Mouse (Mus musculus): ENCODE measurements around the gene Necap2. TPM values are rescaled to one million over a fixed set of nuclear protein-coding genes. Genes with fewer than 3 reads are reported as not detected.

Gene Necap2
- polyA plus RNA-seq, 1 experiment from 2014 or later, result 79.8 TPM

- Histone ChIP-seq H3K27me3 (ENCODE audit: control insufficient read depth, insufficient read depth, low read length) (no peaks in the 10 kb centered on the region), H3K9ac (ENCODE audit: low read depth, low read length) (peak overlapping the region; percentile 13; the same call in 1 of the 2 replicates), H3K4me3 (ENCODE audit: low read length) (peak overlapping the region; percentile 0; the same call in 1 of the 2 replicates), H3K4me1 (ENCODE audit: control insufficient read depth, insufficient read depth, low read length) (peaks cover 50% of the 10 kb centered on the region), H3K4me2 (replicated peaks; ENCODE audit: low read depth, low read length) (peak overlapping the region; percentile 26), H3K9me3 (ENCODE audit: control insufficient read depth, low read length) (no peaks in the 10 kb centered on the region), H3K36me3 (ENCODE audit: control insufficient read depth, insufficient read depth, low read length) (peaks cover 2% of the 10 kb centered on the region; the same call in 1 of the 2 replicates), H3K27ac (ENCODE audit: low read depth, low read length) (peak overlapping the region; percentile 90)
- 20% methylated on average over 17 of the region's 17 CpGs for WGBS
- peak; percentile 87 for ATAC-seq (ENCODE audit: low FRiP score, low TSS enrichment)
Measured at GRCm38 (mm10) chr4:141053568-141054161, 24.5 kb downstream of the Necap2 start.

GRCm38 (mm10) chr4:141053138-141053537 lies 25.0 kb downstream of the Necap2 start:
- no peak; the same call in 1 of the 2 replicates for ATAC-seq (ENCODE audit: low FRiP score, low TSS enrichment)

GRCm38 (mm10) chr4:141052442-141052841 lies 25.7 kb downstream of the Necap2 start:
- Histone ChIP-seq H3K27me3 (ENCODE audit: control insufficient read depth, insufficient read depth, low read length) (no peaks in the 10 kb centered on the region), H3K27ac (ENCODE audit: low read depth, low read length) (peak overlapping the region; percentile 90), H3K9me3 (ENCODE audit: control insufficient read depth, low read length) (no peaks in the 10 kb centered on the region), H3K4me3 (ENCODE audit: low read length) (no peak overlapping the region; the same call in 1 of the 2 replicates), H3K4me2 (replicated peaks; ENCODE audit: low read depth, low read length) (peak overlapping the region; percentile 26; the same call in 1 of the 2 replicates), H3K36me3 (ENCODE audit: control insufficient read depth, insufficient read depth, low read length) (peaks cover 2% of the 10 kb centered on the region; the same call in 1 of the 2 replicates), H3K9ac (ENCODE audit: low read depth, low read length) (peak overlapping the region; percentile 12; the same call in 1 of the 2 replicates), H3K4me1 (ENCODE audit: control insufficient read depth, insufficient read depth, low read length) (peaks cover 48% of the 10 kb centered on the region)
- no peak for ATAC-seq (ENCODE audit: low FRiP score, low TSS enrichment)
- WGBS, result 90% methylated on average over 12 of the region's 12 CpGs

More at GRCm38 (mm10) chr4:141053138-141053537, 25.0 kb downstream of the Necap2 start:
- WGBS, result 36% methylated on average over 8 of the region's 8 CpGs
- Histone ChIP-seq H3K27ac (ENCODE audit: low read depth, low read length) (peak overlapping the region; percentile 90), H3K27me3 (ENCODE audit: control insufficient read depth, insufficient read depth, low read length) (no peaks in the 10 kb centered on the region), H3K4me2 (replicated peaks; ENCODE audit: low read depth, low read length) (peak overlapping the region; percentile 26), H3K9me3 (ENCODE audit: control insufficient read depth, low read length) (no peaks in the 10 kb centered on the region), H3K4me1 (ENCODE audit: control insufficient read depth, insufficient read depth, low read length) (peaks cover 47% of the 10 kb centered on the region), H3K4me3 (ENCODE audit: low read length) (peak overlapping the region; percentile 0; the same call in 1 of the 2 replicates), H3K36me3 (ENCODE audit: control insufficient read depth, insufficient read depth, low read length) (peaks cover 2% of the 10 kb centered on the region; the same call in 1 of the 2 replicates), H3K9ac (ENCODE audit: low read depth, low read length) (peak overlapping the region; percentile 13; the same call in 1 of the 2 replicates)

- 0 out of 2 replicates have a peak, but pooled peaks have one; percentile 14 for ATAC-seq (ENCODE audit: low FRiP score, low TSS enrichment)
- no peaks in the 10 kb centered on the region for H3K27me3 ChIP-seq (ENCODE audit: control insufficient read depth, insufficient read depth, low read length)
- WGBS, result 18% methylated on average over 4 of the region's 4 CpGs
- peak overlapping the region; percentile 3; the same call in 1 of the 2 replicates for H3K27ac ChIP-seq (ENCODE audit: low read depth, low read length)
- H3K9ac ChIP-seq (ENCODE audit: low read depth, low read length), result no peak overlapping the region
- peaks cover 12% of the 10 kb centered on the region for H3K36me3 ChIP-seq (ENCODE audit: control insufficient read depth, insufficient read depth, low read length)
- H3K9me3 ChIP-seq (ENCODE audit: control insufficient read depth, low read length), result no peaks in the 10 kb centered on the region
- peaks cover 57% of the 10 kb centered on the region for H3K4me1 ChIP-seq (ENCODE audit: control insufficient read depth, insufficient read depth, low read length)
- no peak overlapping the region for H3K4me2 ChIP-seq (replicated peaks; ENCODE audit: low read depth, low read length)
- no peak overlapping the region for H3K4me3 ChIP-seq (ENCODE audit: low read length)
Measured at GRCm38 (mm10) chr4:141049476-141049835, 28.7 kb downstream of the Necap2 start.

GRCm38 (mm10) chr4:141048810-141049475 lies 29.2 kb downstream of the Necap2 start:
- Histone ChIP-seq H3K9ac (ENCODE audit: low read depth, low read length) (peak overlapping the region; percentile 7; the same call in 1 of the 2 replicates), H3K4me1 (ENCODE audit: control insufficient read depth, insufficient read depth, low read length) (peaks cover 53% of the 10 kb centered on the region), H3K27ac (ENCODE audit: low read depth, low read length) (no peak overlapping the region), H3K27me3 (ENCODE audit: control insufficient read depth, insufficient read depth, low read length) (no peaks in the 10 kb centered on the region), H3K4me3 (ENCODE audit: low read length) (no peak overlapping the region), H3K36me3 (ENCODE audit: control insufficient read depth, insufficient read depth, low read length) (peaks cover 12% of the 10 kb centered on the region), H3K4me2 (replicated peaks; ENCODE audit: low read depth, low read length) (no peak overlapping the region), H3K9me3 (ENCODE audit: control insufficient read depth, low read length) (no peaks in the 10 kb centered on the region)
- 68% methylated on average over 17 of the region's 17 CpGs for WGBS
- ATAC-seq (ENCODE audit: low FRiP score, low TSS enrichment), result no peak

- Histone ChIP-seq H3K9ac (ENCODE audit: low read depth, low read length) (no peak overlapping the region), H3K27ac (ENCODE audit: low read depth, low read length) (peak overlapping the region; percentile 43; the same call in 1 of the 2 replicates), H3K9me3 (ENCODE audit: control insufficient read depth, low read length) (no peaks in the 10 kb centered on the region), H3K4me1 (ENCODE audit: control insufficient read depth, insufficient read depth, low read length) (peaks cover 22% of the 10 kb centered on the region; the same call in 1 of the 2 replicates), H3K4me3 (ENCODE audit: low read length) (no peak overlapping the region), H3K4me2 (replicated peaks; ENCODE audit: low read depth, low read length) (no peak overlapping the region), H3K27me3 (ENCODE audit: control insufficient read depth, insufficient read depth, low read length) (no peaks in the 10 kb centered on the region), H3K36me3 (ENCODE audit: control insufficient read depth, insufficient read depth, low read length) (peaks cover 17% of the 10 kb centered on the region)
- WGBS, result 10% methylated on average over 8 of the region's 8 CpGs
- ATAC-seq (ENCODE audit: low FRiP score, low TSS enrichment), result peak; percentile 45; the same call in 1 of the 2 replicates
Measured at GRCm38 (mm10) chr4:141044816-141045215, 33.3 kb downstream of the Necap2 start.

- no peak overlapping the region for H3K4me3 ChIP-seq (ENCODE audit: low read length)
- H3K9me3 ChIP-seq (ENCODE audit: control insufficient read depth, low read length), result no peaks in the 10 kb centered on the region
- no peak overlapping the region for H3K27ac ChIP-seq (ENCODE audit: low read depth, low read length)
- H3K27me3 ChIP-seq (ENCODE audit: control insufficient read depth, insufficient read depth, low read length), result no peaks in the 10 kb centered on the region
- H3K4me1 ChIP-seq (ENCODE audit: control insufficient read depth, insufficient read depth, low read length), result no peaks in the 10 kb centered on the region
- peaks cover 42% of the 10 kb centered on the region for H3K36me3 ChIP-seq (ENCODE audit: control insufficient read depth, insufficient read depth, low read length)
- no peak overlapping the region for H3K4me2 ChIP-seq (replicated peaks; ENCODE audit: low read depth, low read length)
- H3K9ac ChIP-seq (ENCODE audit: low read depth, low read length), result no peak overlapping the region
- 51% methylated on average over 12 of the region's 12 CpGs for WGBS
- peak; percentile 7; the same call in 1 of the 2 replicates for ATAC-seq (ENCODE audit: low FRiP score, low TSS enrichment)
Measured at GRCm38 (mm10) chr4:141041117-141041516, 37.0 kb downstream of the Necap2 start.

GRCm38 (mm10) chr4:141033606-141034549 lies 44.3 kb downstream of the Necap2 start:
- Histone ChIP-seq H3K27ac (ENCODE audit: low read depth, low read length) (no peak overlapping the region), H3K4me2 (replicated peaks; ENCODE audit: low read depth, low read length) (no peak overlapping the region), H3K4me3 (ENCODE audit: low read length) (no peak overlapping the region), H3K27me3 (ENCODE audit: control insufficient read depth, insufficient read depth, low read length) (no peaks in the 10 kb centered on the region), H3K36me3 (ENCODE audit: control insufficient read depth, insufficient read depth, low read length) (peaks cover 82% of the 10 kb centered on the region), H3K9ac (ENCODE audit: low read depth, low read length) (no peak overlapping the region), H3K9me3 (ENCODE audit: control insufficient read depth, low read length) (no peaks in the 10 kb centered on the region), H3K4me1 (ENCODE audit: control insufficient read depth, insufficient read depth, low read length) (no peaks in the 10 kb centered on the region)
- no peak for ATAC-seq (ENCODE audit: low FRiP score, low TSS enrichment)
- 71% methylated on average over 27 of the region's 27 CpGs for WGBS

Data from kidney, embryonic 14.5 days (tissue).